Mouse (Mus musculus): Measurements from ENCODE around the gene Rtel1. TPM values are rescaled to one million over a fixed set of nuclear protein-coding genes. Genes with fewer than 3 reads are reported as not detected.
A peak's percentile ranks its signal among the peaks of the same experiment; 100 is the strongest.

The Rtel1 gene
- 23.1 and 41.0 TPM in 2 replicates for polyA plus RNA-seq (2012; rRNA removed)

- H3K4me3 ChIP-seq (replicated peaks; ENCODE audit: extremely low read depth, low read depth, low read length): peak within 1 kb of the TSS; percentile 86
- WGBS: 5% methylated on average over 40 of the region's 40 CpGs
- no peaks in the 10 kb centered on the region; the same call in 1 of the 2 replicates for H3K4me1 ChIP-seq (ENCODE audit: control insufficient read depth, insufficient read depth, low read length)
- TF ChIP-seq POLR2A (IDR thresholded peaks at IDR 0.05; ENCODE audit: borderline replicate concordance, extremely low read depth, low read depth, low read length) (peak; percentile 54; the same call in 1 of the 2 replicates), CTCF (IDR thresholded peaks at IDR 0.05; ENCODE audit: insufficient read depth, low read length) (no peak)
- DNase-seq: peak; percentile 82
These were observed at the start of gene Rtel1 for GRCm38 (mm10) chr2:181319248-181320102. Gene Rtel1, plus strand, starts transcription at chr2:181319739.

- TF ChIP-seq POLR2A (IDR thresholded peaks at IDR 0.05; ENCODE audit: borderline replicate concordance, extremely low read depth, low read depth, low read length) (no peak), CTCF (IDR thresholded peaks at IDR 0.05; ENCODE audit: insufficient read depth, low read length) (no peak)
- no peak overlapping the region for H3K4me3 ChIP-seq (replicated peaks; ENCODE audit: extremely low read depth, low read depth, low read length)
- H3K4me1 ChIP-seq (ENCODE audit: control insufficient read depth, insufficient read depth, low read length): peaks cover 4% of the 10 kb centered on the region; the same call in 1 of the 2 replicates
- DNase-seq: no peak
- WGBS: 61% methylated on average over 2 of the region's 2 CpGs
These were observed 47.4 kb upstream of the Rtel1 start for GRCm38 (mm10) chr2:181272092-181272491.

DNA sequence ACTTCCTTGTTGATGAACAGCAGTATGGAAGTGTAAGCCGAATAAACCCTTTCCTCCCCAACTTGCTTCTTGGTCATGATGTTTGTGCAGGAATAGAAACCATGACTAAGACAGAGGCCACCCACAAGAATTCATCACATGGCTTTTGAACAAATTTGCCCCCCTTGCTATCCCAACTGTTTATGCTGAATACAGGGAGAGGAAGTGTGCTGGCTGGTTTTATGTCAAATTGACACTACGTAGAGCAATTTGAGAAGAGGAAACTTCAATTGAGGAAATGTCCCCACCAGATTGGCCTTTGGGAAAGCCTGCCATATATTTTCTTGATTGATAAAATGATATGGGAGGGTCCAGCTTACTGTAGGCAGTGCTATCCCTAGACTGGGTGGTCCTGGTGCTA, 45.7 kb upstream of the Rtel1 start:
- no peak for TF ChIP-seq CTCF (IDR thresholded peaks at IDR 0.05; ENCODE audit: insufficient read depth, low read length)
- no peak for TF ChIP-seq POLR2A (IDR thresholded peaks at IDR 0.05; ENCODE audit: borderline replicate concordance, extremely low read depth, low read depth, low read length)
- WGBS: 57% methylated on average over 2 of the region's 2 CpGs
- DNase-seq: no peak
- Histone ChIP-seq H3K4me1 (ENCODE audit: control insufficient read depth, insufficient read depth, low read length) (peaks cover 8% of the 10 kb centered on the region), H3K4me3 (replicated peaks; ENCODE audit: extremely low read depth, low read depth, low read length) (no peak overlapping the region)

DNA sequence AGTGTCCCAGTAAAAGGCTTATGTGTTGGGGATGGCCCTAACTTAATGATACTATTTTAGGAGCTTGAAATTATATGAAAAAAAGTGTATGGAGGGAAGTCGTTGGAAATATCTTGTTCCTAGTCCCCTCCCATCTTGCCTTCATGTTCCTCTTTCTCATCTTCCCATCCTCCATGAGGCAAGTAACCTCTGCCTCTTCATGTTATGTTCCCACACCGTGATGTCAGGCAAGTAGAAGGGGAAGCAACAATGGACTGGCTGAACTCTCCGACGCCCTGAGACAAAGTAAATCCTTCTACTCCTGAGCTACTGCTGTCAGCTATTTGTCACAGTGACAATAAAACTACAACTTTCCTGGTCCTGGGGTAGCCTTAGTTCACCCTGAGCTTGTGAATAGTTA, 44.9 kb upstream of the Rtel1 start:
- no peak overlapping the region for H3K4me3 ChIP-seq (replicated peaks; ENCODE audit: extremely low read depth, low read depth, low read length)
- no peak for DNase-seq
- WGBS: 67% methylated on average over 4 of the region's 4 CpGs
- TF ChIP-seq POLR2A (IDR thresholded peaks at IDR 0.05; ENCODE audit: borderline replicate concordance, extremely low read depth, low read depth, low read length) (no peak), CTCF (IDR thresholded peaks at IDR 0.05; ENCODE audit: insufficient read depth, low read length) (no peak)
- peaks cover 8% of the 10 kb centered on the region for H3K4me1 ChIP-seq (ENCODE audit: control insufficient read depth, insufficient read depth, low read length)

GRCm38 (mm10) chr2:181276766-181277165, 42.8 kb upstream of the Rtel1 start:
- peak; percentile 15 for DNase-seq
- Histone ChIP-seq H3K4me1 (ENCODE audit: control insufficient read depth, insufficient read depth, low read length) (peaks cover 7% of the 10 kb centered on the region), H3K4me3 (replicated peaks; ENCODE audit: extremely low read depth, low read depth, low read length) (no peak overlapping the region)
- no peak for TF ChIP-seq CTCF (IDR thresholded peaks at IDR 0.05; ENCODE audit: insufficient read depth, low read length)
- TF ChIP-seq POLR2A (IDR thresholded peaks at IDR 0.05; ENCODE audit: borderline replicate concordance, extremely low read depth, low read depth, low read length): no peak
- 44% methylated on average over 1 of the region's 1 CpGs for WGBS

DNA sequence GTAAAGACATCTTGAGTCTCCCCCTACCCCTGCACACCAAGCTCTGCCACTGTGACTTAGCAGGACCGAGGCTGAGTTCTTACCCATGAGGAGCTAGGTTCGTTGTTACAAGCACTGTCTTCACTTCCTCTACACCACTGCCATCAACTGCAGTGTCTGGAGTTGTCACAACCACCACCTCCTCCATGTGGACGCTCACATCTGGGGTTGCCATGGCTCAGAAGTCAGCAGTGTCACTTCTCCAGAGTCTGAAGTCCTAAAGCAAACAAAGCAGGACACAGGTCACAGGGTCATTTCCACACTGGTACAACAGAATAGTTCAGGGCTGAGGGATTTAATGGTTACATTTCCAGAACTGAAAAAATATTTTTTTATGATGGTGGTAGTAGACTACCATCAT, 41.7 kb upstream of the Rtel1 start:
- 46% methylated on average over 3 of the region's 3 CpGs for WGBS
- H3K4me1 ChIP-seq (ENCODE audit: control insufficient read depth, insufficient read depth, low read length): peaks cover 7% of the 10 kb centered on the region
- DNase-seq: no peak
- H3K4me3 ChIP-seq (replicated peaks; ENCODE audit: extremely low read depth, low read depth, low read length): no peak overlapping the region
- TF ChIP-seq POLR2A (IDR thresholded peaks at IDR 0.05; ENCODE audit: borderline replicate concordance, extremely low read depth, low read depth, low read length) (no peak), CTCF (IDR thresholded peaks at IDR 0.05; ENCODE audit: insufficient read depth, low read length) (no peak)

- 47% methylated on average over 1 of the region's 1 CpGs for WGBS
- no peak overlapping the region for H3K4me3 ChIP-seq (replicated peaks; ENCODE audit: extremely low read depth, low read depth, low read length)
- no peak for DNase-seq
- peaks cover 7% of the 10 kb centered on the region for H3K4me1 ChIP-seq (ENCODE audit: control insufficient read depth, insufficient read depth, low read length)
- no peak for TF ChIP-seq POLR2A (IDR thresholded peaks at IDR 0.05; ENCODE audit: borderline replicate concordance, extremely low read depth, low read depth, low read length)
- no peak for TF ChIP-seq CTCF (IDR thresholded peaks at IDR 0.05; ENCODE audit: insufficient read depth, low read length)
These were observed 39.6 kb upstream of the Rtel1 start for GRCm38 (mm10) chr2:181279968-181280367.

DNA sequence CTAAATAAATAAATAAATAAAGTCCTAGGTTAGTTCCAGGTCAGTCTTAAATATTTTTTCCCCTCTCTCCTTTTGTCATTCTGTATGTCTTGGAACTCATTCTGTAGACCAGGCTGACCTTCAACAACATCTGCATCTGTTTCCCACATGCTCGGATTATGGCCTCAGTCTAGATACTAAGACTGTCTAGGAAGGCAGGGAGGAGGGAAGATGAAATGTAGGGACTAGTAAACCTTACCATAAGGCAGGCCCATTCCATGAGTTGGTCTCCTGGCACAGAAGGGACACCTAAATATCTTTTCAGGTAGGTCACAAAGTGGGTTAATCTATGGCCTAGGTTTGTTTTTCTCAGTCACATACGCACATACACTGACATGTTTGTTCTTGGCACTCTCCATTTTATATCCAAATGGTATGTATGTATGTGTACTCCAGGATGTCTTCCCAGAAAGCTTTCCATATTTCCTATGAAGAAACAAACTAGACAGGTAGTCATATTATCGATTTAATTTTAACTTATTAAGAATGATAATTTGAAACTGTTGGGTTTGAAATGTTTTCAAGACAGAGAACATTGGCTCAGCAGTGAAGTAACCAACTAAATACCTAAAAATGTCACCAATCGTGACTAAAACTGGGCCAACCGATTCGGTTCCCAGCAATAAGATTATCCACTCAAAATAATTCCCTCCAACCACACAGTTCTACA, 32.8 kb upstream of the Rtel1 start:
- Histone ChIP-seq H3K4me3 (replicated peaks; ENCODE audit: extremely low read depth, low read depth, low read length) (peak overlapping the region; percentile 83), H3K4me1 (ENCODE audit: control insufficient read depth, insufficient read depth, low read length) (peaks cover 10% of the 10 kb centered on the region)
- WGBS: 39% methylated on average over 6 of the region's 6 CpGs
- no peak for DNase-seq
- TF ChIP-seq POLR2A (IDR thresholded peaks at IDR 0.05; ENCODE audit: borderline replicate concordance, extremely low read depth, low read depth, low read length): no peak
- no peak for TF ChIP-seq CTCF (IDR thresholded peaks at IDR 0.05; ENCODE audit: insufficient read depth, low read length)

GRCm38 (mm10) chr2:181287338-181287957, 32.1 kb upstream of the Rtel1 start:
- DNase-seq: peak; percentile 81
- TF ChIP-seq POLR2A (IDR thresholded peaks at IDR 0.05; ENCODE audit: borderline replicate concordance, extremely low read depth, low read depth, low read length) (peak; percentile 93), CTCF (IDR thresholded peaks at IDR 0.05; ENCODE audit: insufficient read depth, low read length) (no peak)
- WGBS: under 1% methylated on average over 47 of the region's 71 CpGs
- Histone ChIP-seq H3K4me1 (ENCODE audit: control insufficient read depth, insufficient read depth, low read length) (peaks cover 10% of the 10 kb centered on the region), H3K4me3 (replicated peaks; ENCODE audit: extremely low read depth, low read depth, low read length) (peak overlapping the region; percentile 83)
